Mouse (Mus musculus) liver (tissue): ENCODE measurements around the gene Tmem101.
"Not testable (repeated sequence)": the region's sequence is repeated elsewhere in the genome, so short reads cannot be mapped to it uniquely, and the experiment has no call there.

Source experiments
- DNase-seq: peaks from one replicate; pipeline ENCODE4 v3.0.0-alpha.2; 2020; ENCODE audit warnings: mixed read lengths

The Tmem101 gene

GRCm38 (mm10) chr11:102156039-102156785 is at the start of gene Tmem101:
Gene Tmem101, minus strand, starts transcription at chr11:102156404.
- DNase-seq: peak; percentile 86

- DNase-seq: no peak
Measured at GRCm38 (mm10) chr11:102201408-102201821, 45.2 kb upstream of the Tmem101 start.

- no peak for DNase-seq
Measured at GRCm38 (mm10) chr11:102199856-102200255, 43.7 kb upstream of the Tmem101 start.

- no peak for DNase-seq
Measured at GRCm38 (mm10) chr11:102198245-102198644, 42.0 kb upstream of the Tmem101 start.

- DNase-seq: peak; percentile 58
Measured at GRCm38 (mm10) chr11:102196018-102196797, 40.0 kb upstream of the Tmem101 start.

GRCm38 (mm10) chr11:102193657-102194440 is 37.6 kb upstream of the Tmem101 start:
- no peak for DNase-seq

- no peak for DNase-seq
Measured at GRCm38 (mm10) chr11:102190848-102191247, 34.6 kb upstream of the Tmem101 start.

GRCm38 (mm10) chr11:102189461-102190436 is 33.5 kb upstream of the Tmem101 start, which contains the start of gene G6pc3:
Gene G6pc3, plus strand, starts transcription at chr11:102189620.
- DNase-seq: peak; percentile 81

GRCm38 (mm10) chr11:102188980-102189379 is 32.8 kb upstream of the Tmem101 start:
- DNase-seq: no peak

GRCm38 (mm10) chr11:102186235-102186634 is 30.0 kb upstream of the Tmem101 start:
- DNase-seq: no peak

GRCm38 (mm10) chr11:102185677-102186076 is 29.5 kb upstream of the Tmem101 start:
- no peak for DNase-seq

GRCm38 (mm10) chr11:102184646-102185495 is 28.7 kb upstream of the Tmem101 start, which contains the start of gene Lsm12:
Gene Lsm12, minus strand, starts transcription at chr11:102185296.
- DNase-seq: peak; percentile 97

- no peak for DNase-seq
Measured at GRCm38 (mm10) chr11:102184253-102184645, 28.0 kb upstream of the Tmem101 start.

- DNase-seq: no peak
Measured at GRCm38 (mm10) chr11:102179836-102180235, 23.6 kb upstream of the Tmem101 start.

GRCm38 (mm10) chr11:102168689-102169088 is 12.5 kb upstream of the Tmem101 start:
- DNase-seq: no peak

GRCm38 (mm10) chr11:102167539-102167938 is 11.3 kb upstream of the Tmem101 start:
- no peak for DNase-seq

GRCm38 (mm10) chr11:102165971-102166722 is 9.9 kb upstream of the Tmem101 start:
- DNase-seq: no peak

GRCm38 (mm10) chr11:102159781-102160180 is 3.6 kb upstream of the Tmem101 start:
- DNase-seq: no peak

- not testable (repeated sequence) for DNase-seq
Measured at GRCm38 (mm10) chr11:102158024-102158423, 1.8 kb upstream of the Tmem101 start.

GRCm38 (mm10) chr11:102156786-102157089 is 534 bp upstream of the Tmem101 start:
- DNase-seq: no peak
